Mouse (Mus musculus) CH12.LX (cell line): ENCODE measurements around the gene Sox1. TPM values are rescaled to one million over a fixed set of nuclear protein-coding genes. Genes with fewer than 3 reads are reported as not detected.

Experiments
- DNase-seq: peaks from one replicate; pipeline ENCODE4 v3.0.0-alpha.2; 2013; ENCODE audit errors: extremely low read depth
- H3K27ac ChIP-seq: 2 replicates; pipeline ENCODE4 v1.5.1; 2012; ENCODE audit warnings: low read depth, mild to moderate bottlenecking, control low read depth, moderate library complexity; ENCODE audit not compliant: insufficient read depth
- H3K27me3 ChIP-seq: replicated peaks from 2 replicates; pipeline ENCODE3; 2012; ENCODE audit warnings: inconsistent platforms
- H3K36me3 ChIP-seq, 2 experiments: replicated peaks in 1 of 2; 2 replicates each; pipeline versions ENCODE3 to v1.6.1; 2012; ENCODE audit warnings: inconsistent platforms in 1 of 2, low read length in 1 of 2, mild to moderate bottlenecking in 1 of 2, mixed read lengths in 1 of 2, moderate library complexity in 1 of 2; ENCODE audit not compliant: control insufficient read depth in 1 of 2, insufficient read depth in 1 of 2
- H3K4me1 ChIP-seq, 2 experiments: 2 replicates each; pipeline ENCODE4 v1.6.1; 2012; ENCODE audit warnings: inconsistent platforms in 1 of 2, moderate library complexity in 1 of 2; ENCODE audit not compliant: insufficient read depth in 2 of 2, control insufficient read depth in 1 of 2
- H3K4me2 ChIP-seq: 2 replicates; pipeline ENCODE4 v1.6.1; 2012; ENCODE audit warnings: low read depth, mild to moderate bottlenecking, control low read depth; ENCODE audit not compliant: poor library complexity, insufficient read depth, severe bottlenecking
- H3K4me3 ChIP-seq, 3 experiments: fragments of 150-350 bp in 1 of 3; sonication (generic) in 1 of 3; replicated peaks in 1 of 3; 2 replicates each; pipeline versions ENCODE3 to v1.5.1; 2011 to 2012; ENCODE audit warnings: low read depth in 2 of 3, low read length in 2 of 3, mild to moderate bottlenecking in 2 of 3, moderate library complexity in 2 of 3, control low read depth in 1 of 3, improper control_type of control experiment in 1 of 3, inconsistent platforms in 1 of 3, mixed read lengths in 1 of 3; ENCODE audit not compliant: poor library complexity in 1 of 3
- H3K79me2 ChIP-seq: replicated peaks from 2 replicates; pipeline ENCODE4 v1.6.1; 2012; ENCODE audit warnings: mild to moderate bottlenecking, moderate library complexity; ENCODE audit not compliant: control insufficient read depth, poor library complexity, insufficient read depth, severe bottlenecking; ENCODE audit errors: extremely low read depth
- H3K9ac ChIP-seq: 2 replicates; pipeline ENCODE4 v1.6.1; 2012; ENCODE audit warnings: low read depth, mild to moderate bottlenecking, control low read depth, moderate library complexity; ENCODE audit not compliant: insufficient read depth
- H3K9me3 ChIP-seq: replicated peaks from 2 replicates; pipeline ENCODE3; 2012; ENCODE audit warnings: low read length, inconsistent platforms, mixed read lengths
- BHLHE40 ChIP-seq: IDR thresholded peaks from 2 replicates; pipeline ENCODE4 v1.6.1; 2011; ENCODE audit warnings: mild to moderate bottlenecking, low read depth, low read length, improper control_type of control experiment
- CHD1 ChIP-seq: IDR thresholded peaks from 2 replicates; pipeline ENCODE4 v1.6.1; 2012; ENCODE audit warnings: low read depth, low read length, improper control_type of control experiment, inconsistent platforms
- ELF1 ChIP-seq: IDR thresholded peaks from 2 replicates; pipeline ENCODE4 v1.6.1; 2014; ENCODE audit warnings: low read depth, mild to moderate bottlenecking, inconsistent platforms, low read length, improper control_type of control experiment
- GABPA ChIP-seq: IDR thresholded peaks from 2 replicates; pipeline ENCODE4 v1.6.1; 2012; ENCODE audit warnings: low read depth, low read length, improper control_type of control experiment, inconsistent platforms; ENCODE audit not compliant: insufficient replicate concordance
- IRF4 ChIP-seq: IDR thresholded peaks from 2 replicates; pipeline ENCODE4 v1.6.1; 2014; ENCODE audit warnings: low read depth, mild to moderate bottlenecking, inconsistent platforms, low read length, improper control_type of control experiment
- JUN ChIP-seq: IDR thresholded peaks from 2 replicates; pipeline ENCODE4 v1.6.1; 2011; ENCODE audit warnings: low read depth, mild to moderate bottlenecking, low read length, improper control_type of control experiment, moderate library complexity; ENCODE audit not compliant: insufficient read depth
- MAX ChIP-seq: IDR thresholded peaks from 2 replicates; pipeline ENCODE4 v1.6.1; 2011; ENCODE audit warnings: low read length, improper control_type of control experiment
- MAZ ChIP-seq: IDR thresholded peaks from 2 replicates; pipeline ENCODE4 v1.6.1; 2012; ENCODE audit warnings: low read depth, mild to moderate bottlenecking, inconsistent platforms, low read length, improper control_type of control experiment, moderate library complexity
- MEF2A ChIP-seq: IDR thresholded peaks from 2 replicates; pipeline ENCODE4 v1.6.1; 2014; ENCODE audit warnings: low read depth, mild to moderate bottlenecking, inconsistent platforms, low read length, improper control_type of control experiment, borderline replicate concordance
- MXI1 ChIP-seq: IDR thresholded peaks from 2 replicates; pipeline ENCODE4 v1.6.1; 2011; ENCODE audit warnings: mild to moderate bottlenecking, low read depth, low read length, improper control_type of control experiment
- NELFE ChIP-seq: IDR thresholded peaks from 2 replicates; pipeline ENCODE4 v1.6.1; 2011; ENCODE audit warnings: low read depth, low read length, improper control_type of control experiment
- NRF1 ChIP-seq: IDR thresholded peaks from 2 replicates; pipeline ENCODE4 v1.6.1; 2014; ENCODE audit warnings: low read depth, mild to moderate bottlenecking, inconsistent platforms, low read length, improper control_type of control experiment, moderate library complexity
- POLR2AphosphoS2 ChIP-seq: IDR thresholded peaks from 2 replicates; pipeline ENCODE4 v1.6.1; 2011; ENCODE audit warnings: low read depth, low read length, improper control_type of control experiment
- RAD21 ChIP-seq: IDR thresholded peaks from 2 replicates; pipeline ENCODE4 v1.6.1; 2011; ENCODE audit warnings: low read depth, mild to moderate bottlenecking, low read length, improper control_type of control experiment, moderate library complexity
- RCOR1 ChIP-seq: conservative IDR thresholded peaks from 2 replicates; pipeline ENCODE4 v1.6.1; 2012; ENCODE audit warnings: low read depth, mild to moderate bottlenecking, inconsistent platforms, low read length, improper control_type of control experiment
- TBP ChIP-seq: conservative IDR thresholded peaks from 2 replicates; pipeline ENCODE4 v1.6.1; 2011; ENCODE audit warnings: low read depth, low read length, improper control_type of control experiment
- TCF12 ChIP-seq: IDR thresholded peaks from 2 replicates; pipeline ENCODE4 v1.6.1; 2014; ENCODE audit warnings: low read depth, mild to moderate bottlenecking, inconsistent platforms, low read length, improper control_type of control experiment
- UBTF ChIP-seq: IDR thresholded peaks from 2 replicates; pipeline ENCODE4 v1.6.1; 2012; ENCODE audit warnings: low read depth, mild to moderate bottlenecking, inconsistent platforms, low read length, improper control_type of control experiment, moderate library complexity
- ZMIZ1 ChIP-seq: IDR thresholded peaks from 2 replicates; pipeline ENCODE4 v1.6.1; 2012; ENCODE audit warnings: low read depth, mild to moderate bottlenecking, inconsistent platforms, low read length, improper control_type of control experiment
- dilution Hi-C: fragments of 300-500 bp; cut with MboI; formaldehyde crosslinking; loops from 2 replicates; pipeline ENCODE4 v1.14.3; 2020; ENCODE audit warnings: low sequenced_read_pairs; ENCODE audit not compliant: extremely low pct_unique_long_range_greater_than_20kb, extremely low pct_ligation_motif_present
- in situ Hi-C: fragments of 300-500 bp; cut with MboI; formaldehyde crosslinking; loops from 3 replicates; pipeline ENCODE4 v1.14.3; 2019; ENCODE audit warnings: low sequenced_read_pairs, low pct_ligation_motif_present, low pct_unique_long_range_greater_than_20kb, mixed read lengths
- polyA plus RNA-seq: library from polyadenylated mRNA; unstranded; fragments of >175 nt; gene quantifications from 2 replicates; pipeline ENCODE4 v1.2.1, GENCODE M21; 2012; ENCODE audit warnings: low read depth; ENCODE audit not compliant: insufficient read length
- total RNA-seq, 2 experiments: library from RNA; depleted of rRNA; stranded (reverse); fragments of 300-350 nt in 1 of 2; fragments of >200 nt in 1 of 2; gene quantifications; 2 replicates each; pipeline ENCODE4 v1.2.3; 2012 to 2014

The Sox1 gene
- total and polyA plus RNA-seq, 3 experiments: not detected

DNA sequence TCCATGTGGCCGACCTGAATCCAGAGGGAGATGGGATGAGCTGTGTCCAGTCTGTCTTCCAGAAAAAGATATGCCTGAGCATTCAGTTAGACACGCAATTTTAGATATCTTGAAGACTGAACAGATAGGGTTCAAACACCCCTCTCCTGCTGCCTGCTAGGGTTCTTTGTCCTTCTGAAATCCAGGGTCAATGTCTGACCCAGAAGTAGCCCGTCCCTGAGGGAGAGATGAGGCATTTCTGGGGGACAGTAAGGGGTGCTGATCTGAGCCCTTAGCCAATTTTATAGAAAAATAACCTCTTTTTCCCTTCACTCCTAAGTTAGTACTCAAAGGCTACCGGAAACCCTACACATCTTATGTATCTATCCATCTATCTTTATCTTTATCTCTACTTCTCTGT is 7.2 kb upstream of the Sox1 start:
- in situ Hi-C loops: no loop called here
- H3K4me3 ChIP-seq: no peak overlapping the region

DNA sequence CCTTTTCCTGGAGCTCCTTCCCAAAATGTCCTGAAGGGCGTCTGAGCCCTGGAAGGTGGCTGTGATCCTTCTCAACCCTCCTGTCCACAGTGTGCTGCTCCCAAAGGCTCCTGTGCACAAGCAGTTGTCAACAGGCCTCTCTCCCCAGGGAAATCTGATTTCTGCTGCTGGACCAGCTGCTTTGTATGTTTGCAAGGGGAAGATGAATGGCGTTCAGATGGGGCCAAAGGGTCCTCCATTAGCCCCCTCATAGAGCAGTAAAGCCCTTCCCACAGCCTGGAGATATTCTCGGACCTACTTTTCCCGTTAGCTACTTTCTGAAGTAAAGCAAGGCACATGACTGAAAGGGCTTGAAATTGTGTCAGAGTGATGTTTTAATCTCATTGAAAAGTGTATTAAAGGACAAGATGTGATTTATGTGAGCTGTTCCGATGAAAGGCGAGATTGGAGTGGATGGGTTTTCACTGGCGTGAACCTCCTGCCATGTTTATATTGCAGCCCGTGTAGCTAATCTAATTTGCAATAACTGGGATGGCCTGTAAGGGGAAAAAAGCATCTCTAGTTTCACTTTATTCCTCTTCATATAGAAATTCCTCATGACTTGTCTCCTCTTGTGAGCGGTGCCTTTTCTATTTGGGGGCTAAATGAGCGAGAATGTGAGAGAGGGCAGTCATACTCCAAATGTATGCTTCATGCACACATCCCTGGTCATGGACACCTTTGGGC is 6.5 kb upstream of the Sox1 start:
- no peak for DNase-seq
- no peak for TF ChIP-seq NRF1
- no peak for TF ChIP-seq MEF2A
- no peak for TF ChIP-seq ELF1
- TF ChIP-seq MAX: no peak
- TF ChIP-seq ZMIZ1: no peak
- TF ChIP-seq RCOR1: no peak
- peaks cover 20% of the 10 kb centered on the region for H3K27me3 ChIP-seq

More for the DNA sequence above, 7.2 kb upstream of the Sox1 start:
- H3K27ac ChIP-seq: no peak overlapping the region
- no peak overlapping the region for H3K4me2 ChIP-seq
- H3K27me3 ChIP-seq: peaks cover 22% of the 10 kb centered on the region
- DNase-seq: no peak
- H3K36me3 ChIP-seq: no peaks in the 10 kb centered on the region
- dilution Hi-C loops: no loop called here
- H3K9ac ChIP-seq: no peak overlapping the region
- no peaks in the 10 kb centered on the region for H3K79me2 ChIP-seq
- TF ChIP-seq IRF4 (no peak), NRF1 (no peak), TBP (no peak), JUN (no peak), TCF12 (no peak), GABPA (no peak), MAZ (no peak), UBTF (no peak), CHD1 (no peak), MAX (no peak), POLR2AphosphoS2 (no peak), NELFE (no peak), MEF2A (no peak), MXI1 (no peak), BHLHE40 (no peak), RAD21 (no peak)
- H3K9me3 ChIP-seq: peaks cover 22% of the 10 kb centered on the region
- H3K4me1 ChIP-seq: no peaks in the 10 kb centered on the region

More for the DNA sequence above, 6.5 kb upstream of the Sox1 start:
- no peak overlapping the region for H3K4me3 ChIP-seq
- H3K79me2 ChIP-seq: no peaks in the 10 kb centered on the region
- no peaks in the 10 kb centered on the region for H3K36me3 ChIP-seq
- in situ Hi-C loops (no loop called here), dilution Hi-C loops (no loop called here)
- H3K4me2 ChIP-seq: no peak overlapping the region
- no peak overlapping the region for H3K27ac ChIP-seq
- peaks cover 23% of the 10 kb centered on the region for H3K9me3 ChIP-seq
- no peak overlapping the region for H3K9ac ChIP-seq
- H3K4me1 ChIP-seq: no peaks in the 10 kb centered on the region
